Mouse (Mus musculus): ENCODE measurements around the gene Usmg5. TPM values are rescaled to one million over a fixed set of nuclear protein-coding genes. Genes with fewer than 3 reads are reported as not detected.
"Not testable (repeated sequence)": the region's sequence is repeated elsewhere in the genome, so short reads cannot be mapped to it uniquely, and the experiment has no call there.

The Usmg5 gene
- polyA plus RNA-seq (2016; fragmentation: Nextera tagmentation; extraction: Ambion mirVana), result 1,343 and 1,446 TPM in 2 replicates

- Histone ChIP-seq H3K4me2 (peak within 1 kb of the TSS; percentile 83), H3K4me3 (replicated peaks) (peak within 1 kb of the TSS; percentile 94), H3K27ac (peak within 1 kb of the TSS; percentile 83), H3K4me1 (replicated peaks) (peaks cover 17% of the 10 kb centered on the region), H3K27me3 (no peaks in the 10 kb centered on the region), H3K9me3 (no peaks in the 10 kb centered on the region), H3K36me3 (peaks cover 43% of the 10 kb centered on the region), H3K9ac (replicated peaks) (peak within 1 kb of the TSS; percentile 98)
- under 1% methylated on average over 56 of the region's 56 CpGs for WGBS
- ATAC-seq (ENCODE audit: insufficient number of reproducible peaks, insufficient read depth, low FRiP score, low TSS enrichment, low read depth), result peak; percentile 98
These were observed at the start of gene Usmg5, which contains the start of gene Pdcd11 for GRCm38 (mm10) chr19:47090550-47091156. TSS of gene Usmg5 (minus strand) at chr19:47090647. TSS of gene Pdcd11 (plus strand) at chr19:47090768.

- ATAC-seq (ENCODE audit: insufficient number of reproducible peaks, insufficient read depth, low FRiP score, low TSS enrichment, low read depth), result not testable (repeated sequence)
These were observed 49.2 kb upstream of the Usmg5 start for GRCm38 (mm10) chr19:47139611-47140010.

GRCm38 (mm10) chr19:47137771-47138421 lies 47.4 kb upstream of the Usmg5 start, which contains the start of gene Calhm2:
TSS of gene Calhm2 (minus strand) at chr19:47138294.
- H3K9ac ChIP-seq (replicated peaks), result peak within 1 kb of the TSS; percentile 73
- H3K27ac ChIP-seq, result peak within 1 kb of the TSS; percentile 85
- H3K4me2 ChIP-seq, result peak within 1 kb of the TSS; percentile 75
- H3K4me3 ChIP-seq (replicated peaks), result peak within 1 kb of the TSS; percentile 41
- H3K36me3 ChIP-seq, result peaks cover 24% of the 10 kb centered on the region
- WGBS, result 6% methylated on average over 28 of the region's 28 CpGs
- peaks cover 38% of the 10 kb centered on the region for H3K4me1 ChIP-seq (replicated peaks)
- no peaks in the 10 kb centered on the region for H3K9me3 ChIP-seq
- peaks cover 8% of the 10 kb centered on the region; the same call in 1 of the 2 replicates for H3K27me3 ChIP-seq
- peak; percentile 30; the same call in 1 of the 2 replicates for ATAC-seq (ENCODE audit: insufficient number of reproducible peaks, insufficient read depth, low FRiP score, low TSS enrichment, low read depth)

More at GRCm38 (mm10) chr19:47139611-47140010, 49.2 kb upstream of the Usmg5 start:
- not testable (repeated sequence) for H3K27ac ChIP-seq; H3K9ac ChIP-seq (replicated peaks); H3K9me3 ChIP-seq; H3K4me3 ChIP-seq (replicated peaks); H3K4me2 ChIP-seq
- 22% methylated on average over 7 of the region's 7 CpGs for WGBS
- H3K27me3 ChIP-seq, result peaks cover 15% of the 10 kb centered on the region; the same call in 1 of the 2 replicates
- peaks cover 38% of the 10 kb centered on the region for H3K4me1 ChIP-seq (replicated peaks)
- H3K36me3 ChIP-seq, result peaks cover 11% of the 10 kb centered on the region; the same call in 1 of the 2 replicates

- peaks cover 32% of the 10 kb centered on the region for H3K36me3 ChIP-seq
- H3K4me3 ChIP-seq (replicated peaks), result peak overlapping the region; percentile 41
- no peaks in the 10 kb centered on the region for H3K9me3 ChIP-seq
- H3K9ac ChIP-seq (replicated peaks), result peak overlapping the region; percentile 73
- 0 out of 2 replicates have a peak, but pooled peaks cover 6% of the 10 kb centered on the region for H3K27me3 ChIP-seq
- WGBS, result 24% methylated on average over 6 of the region's 6 CpGs
- H3K4me2 ChIP-seq, result peak overlapping the region; percentile 75
- H3K27ac ChIP-seq, result peak overlapping the region; percentile 85; the same call in 1 of the 2 replicates
- ATAC-seq (ENCODE audit: insufficient number of reproducible peaks, insufficient read depth, low FRiP score, low TSS enrichment, low read depth), result no peak; the same call in 1 of the 2 replicates
- peaks cover 38% of the 10 kb centered on the region for H3K4me1 ChIP-seq (replicated peaks)
These were observed 46.7 kb upstream of the Usmg5 start for GRCm38 (mm10) chr19:47137051-47137581.

- Histone ChIP-seq H3K9me3 (no peaks in the 10 kb centered on the region), H3K4me1 (replicated peaks) (peaks cover 38% of the 10 kb centered on the region), H3K27ac (no peak overlapping the region), H3K36me3 (peaks cover 42% of the 10 kb centered on the region), H3K27me3 (0 out of 2 replicates have a peak, but pooled peaks cover 6% of the 10 kb centered on the region), H3K4me2 (no peak overlapping the region), H3K4me3 (replicated peaks) (no peak overlapping the region), H3K9ac (replicated peaks) (no peak overlapping the region)
- ATAC-seq (ENCODE audit: insufficient number of reproducible peaks, insufficient read depth, low FRiP score, low TSS enrichment, low read depth), result no peak
- WGBS, result 82% methylated on average over 5 of the region's 5 CpGs
These were observed 45.7 kb upstream of the Usmg5 start for GRCm38 (mm10) chr19:47136170-47136569.

- Histone ChIP-seq H3K36me3 (peaks cover 48% of the 10 kb centered on the region), H3K4me1 (replicated peaks) (peaks cover 38% of the 10 kb centered on the region), H3K27me3 (0 out of 2 replicates have a peak, but pooled peaks cover 6% of the 10 kb centered on the region), H3K9me3 (no peaks in the 10 kb centered on the region), H3K4me2 (no peak overlapping the region), H3K27ac (no peak overlapping the region), H3K9ac (replicated peaks) (no peak overlapping the region), H3K4me3 (replicated peaks) (no peak overlapping the region)
- 92% methylated on average over 17 of the region's 17 CpGs for WGBS
- ATAC-seq (ENCODE audit: insufficient number of reproducible peaks, insufficient read depth, low FRiP score, low TSS enrichment, low read depth), result no peak
These were observed 45.1 kb upstream of the Usmg5 start for GRCm38 (mm10) chr19:47135568-47135967.

- no peak overlapping the region for H3K27ac ChIP-seq
- WGBS, result 86% methylated on average over 7 of the region's 7 CpGs
These were observed 42.7 kb upstream of the Usmg5 start for GRCm38 (mm10) chr19:47133161-47133560.

GRCm38 (mm10) chr19:47130551-47131125 lies 40.2 kb upstream of the Usmg5 start:
- H3K27ac ChIP-seq, result no peak overlapping the region
- peaks cover 97% of the 10 kb centered on the region for H3K36me3 ChIP-seq
- H3K9me3 ChIP-seq, result no peaks in the 10 kb centered on the region
- H3K9ac ChIP-seq (replicated peaks), result no peak overlapping the region
- no peak for ATAC-seq (ENCODE audit: insufficient number of reproducible peaks, insufficient read depth, low FRiP score, low TSS enrichment, low read depth)
- no peaks in the 10 kb centered on the region for H3K4me1 ChIP-seq (replicated peaks)
- H3K4me3 ChIP-seq (replicated peaks), result no peak overlapping the region
- WGBS, result 95% methylated on average over 15 of the region's 15 CpGs
- H3K4me2 ChIP-seq, result no peak overlapping the region
- no peaks in the 10 kb centered on the region for H3K27me3 ChIP-seq

More at GRCm38 (mm10) chr19:47133161-47133560, 42.7 kb upstream of the Usmg5 start:
- Histone ChIP-seq H3K4me3 (replicated peaks) (no peak overlapping the region), H3K36me3 (peaks cover 72% of the 10 kb centered on the region), H3K4me2 (no peak overlapping the region), H3K9ac (replicated peaks) (no peak overlapping the region), H3K27me3 (no peaks in the 10 kb centered on the region), H3K9me3 (no peaks in the 10 kb centered on the region), H3K4me1 (replicated peaks) (peaks cover 22% of the 10 kb centered on the region)
- ATAC-seq (ENCODE audit: insufficient number of reproducible peaks, insufficient read depth, low FRiP score, low TSS enrichment, low read depth), result no peak

GRCm38 (mm10) chr19:47128835-47129234 lies 38.4 kb upstream of the Usmg5 start:
- Histone ChIP-seq H3K4me2 (no peak overlapping the region), H3K36me3 (peaks cover 99% of the 10 kb centered on the region), H3K27ac (no peak overlapping the region), H3K27me3 (no peaks in the 10 kb centered on the region), H3K9me3 (no peaks in the 10 kb centered on the region), H3K4me3 (replicated peaks) (no peak overlapping the region), H3K4me1 (replicated peaks) (no peaks in the 10 kb centered on the region), H3K9ac (replicated peaks) (no peak overlapping the region)
- ATAC-seq (ENCODE audit: insufficient number of reproducible peaks, insufficient read depth, low FRiP score, low TSS enrichment, low read depth), result no peak
- WGBS, result 90% methylated on average over 11 of the region's 11 CpGs

GRCm38 (mm10) chr19:47128164-47128563 lies 37.7 kb upstream of the Usmg5 start:
- no peaks in the 10 kb centered on the region for H3K9me3 ChIP-seq
- no peaks in the 10 kb centered on the region for H3K4me1 ChIP-seq (replicated peaks)
- H3K27ac ChIP-seq, result no peak overlapping the region
- H3K9ac ChIP-seq (replicated peaks), result no peak overlapping the region
- H3K27me3 ChIP-seq, result no peaks in the 10 kb centered on the region
- ATAC-seq (ENCODE audit: insufficient number of reproducible peaks, insufficient read depth, low FRiP score, low TSS enrichment, low read depth), result no peak
- WGBS, result 97% methylated on average over 10 of the region's 10 CpGs
- H3K4me3 ChIP-seq (replicated peaks), result no peak overlapping the region
- no peak overlapping the region for H3K4me2 ChIP-seq
- peaks cover 95% of the 10 kb centered on the region for H3K36me3 ChIP-seq

- no peak overlapping the region for H3K4me2 ChIP-seq
- no peak overlapping the region for H3K4me3 ChIP-seq (replicated peaks)
- 28% methylated on average over 2 of the region's 2 CpGs for WGBS
- H3K27me3 ChIP-seq, result no peaks in the 10 kb centered on the region
- H3K9ac ChIP-seq (replicated peaks), result no peak overlapping the region
- ATAC-seq (ENCODE audit: insufficient number of reproducible peaks, insufficient read depth, low FRiP score, low TSS enrichment, low read depth), result no peak
- no peaks in the 10 kb centered on the region for H3K9me3 ChIP-seq
- peaks cover 82% of the 10 kb centered on the region for H3K36me3 ChIP-seq
- no peaks in the 10 kb centered on the region for H3K4me1 ChIP-seq (replicated peaks)
- H3K27ac ChIP-seq, result no peak overlapping the region
These were observed 32.4 kb upstream of the Usmg5 start for GRCm38 (mm10) chr19:47122802-47123201.

Data from limb, embryonic 12.5 days (tissue).